Mouse (Mus musculus) erythroblast, embryonic 14.5 days (primary cell): Measurements from ENCODE around the gene Mcoln1.

Source experiments
- GATA1 ChIP-seq: IDR thresholded peaks from 2 replicates; pipeline ENCODE4 v1.6.1; 2012; ENCODE audit warnings: low read length, inconsistent platforms, mixed read lengths
- TAL1 ChIP-seq: IDR thresholded peaks from 3 replicates; pipeline ENCODE4 v1.6.1; 2012; ENCODE audit warnings: low read length, inconsistent platforms, mixed read lengths

DNA sequence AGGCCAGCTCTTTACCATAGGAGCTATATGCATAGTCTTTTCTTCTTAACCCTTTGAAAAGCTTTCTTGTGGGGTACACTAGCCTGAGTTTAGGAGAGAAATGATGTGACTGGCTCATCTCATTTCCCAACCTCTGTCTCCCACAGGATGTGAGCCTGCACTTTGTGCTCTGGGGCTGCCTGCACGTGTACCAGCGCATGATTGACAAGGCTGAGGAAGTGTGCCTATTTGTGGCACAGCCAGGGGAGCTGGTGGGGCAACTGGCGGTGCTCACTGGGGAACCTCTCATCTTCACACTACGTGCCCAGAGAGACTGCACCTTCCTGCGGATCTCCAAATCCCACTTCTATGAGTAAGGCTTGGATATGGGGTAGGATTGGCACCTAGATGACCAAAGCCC lies 30.6 kb downstream of the Mcoln1 start:
- TF ChIP-seq GATA1, result no peak
- no peak for TF ChIP-seq TAL1
